Mouse (Mus musculus) neural tube, embryonic 14.5 days (tissue): ENCODE measurements around the gene Hoxb6. TPM values are rescaled to one million over a fixed set of nuclear protein-coding genes. Genes with fewer than 3 reads are reported as not detected.
A peak's percentile ranks its signal among the peaks of the same experiment; 100 is the strongest.

Experiments
- ATAC-seq: fragments of 200-750 bp; cut with Nextera tagmentation; 2 replicates; pipeline ENCODE4 v1.8.0; 2017; ENCODE audit warnings: low read depth, mild to moderate bottlenecking, moderate TSS enrichment, moderate library complexity
- H3K27ac ChIP-seq: fragments of 300-500 bp; sonication (generic); 2 replicates; pipeline ENCODE4 v1.5.1; 2014; ENCODE audit warnings: low read depth, mild to moderate bottlenecking, control low read depth, low read length, moderate library complexity, mixed read lengths
- H3K27me3 ChIP-seq: fragments of 300-500 bp; sonication (generic); 2 replicates; pipeline ENCODE4 v1.6.1; 2014; ENCODE audit warnings: low read length; ENCODE audit not compliant: control insufficient read depth, insufficient read depth
- H3K36me3 ChIP-seq: fragments of 300-500 bp; sonication (generic); 2 replicates; pipeline ENCODE4 v1.6.1; 2014; ENCODE audit warnings: low read length, mixed read lengths; ENCODE audit not compliant: control insufficient read depth, insufficient read depth
- H3K4me1 ChIP-seq: fragments of 300-500 bp; sonication (generic); 2 replicates; pipeline ENCODE4 v1.6.1; 2014; ENCODE audit warnings: low read length; ENCODE audit not compliant: control insufficient read depth, insufficient read depth
- H3K4me2 ChIP-seq: fragments of 300-500 bp; sonication (generic); 2 replicates; pipeline ENCODE4 v1.6.1; 2014; ENCODE audit warnings: mild to moderate bottlenecking, low read depth, low read length, control low read depth
- H3K4me3 ChIP-seq: fragments of 300-500 bp; sonication (generic); 2 replicates; pipeline ENCODE4 v1.5.1; 2014; ENCODE audit warnings: low read depth, low read length, control low read depth, mixed read lengths
- H3K9ac ChIP-seq: fragments of 300-500 bp; sonication (generic); replicated peaks from 2 replicates; pipeline ENCODE4 v1.6.1; 2014; ENCODE audit warnings: low read depth, mild to moderate bottlenecking, control low read depth, low read length, mixed read lengths
- H3K9me3 ChIP-seq: fragments of 300-500 bp; sonication (generic); 2 replicates; pipeline ENCODE4 v1.6.1; 2016; ENCODE audit warnings: low read length; ENCODE audit not compliant: control insufficient read depth
- WGBS: fragments of 180-500 bp; shearing (Covaris S2); extraction: QIAGEN DNeasy Blood & Tissue Kit; methylation state at CpG from one replicate; pipeline ENCODE4 v1.1.7; 2014; 5-methylcytosine and 5-hydroxymethylcytosine counted together
- polyA plus RNA-seq: library from polyadenylated mRNA; unstranded; fragments of >200 nt; fragmentation: Nextera tagmentation; extraction: Ambion mirVana; gene quantifications from 2 replicates; pipeline ENCODE4 v1.2.1, GENCODE M21; 2014

Gene Hoxb6
- polyA plus RNA-seq, 1 experiment from 2014 or later = 138 TPM

DNA sequence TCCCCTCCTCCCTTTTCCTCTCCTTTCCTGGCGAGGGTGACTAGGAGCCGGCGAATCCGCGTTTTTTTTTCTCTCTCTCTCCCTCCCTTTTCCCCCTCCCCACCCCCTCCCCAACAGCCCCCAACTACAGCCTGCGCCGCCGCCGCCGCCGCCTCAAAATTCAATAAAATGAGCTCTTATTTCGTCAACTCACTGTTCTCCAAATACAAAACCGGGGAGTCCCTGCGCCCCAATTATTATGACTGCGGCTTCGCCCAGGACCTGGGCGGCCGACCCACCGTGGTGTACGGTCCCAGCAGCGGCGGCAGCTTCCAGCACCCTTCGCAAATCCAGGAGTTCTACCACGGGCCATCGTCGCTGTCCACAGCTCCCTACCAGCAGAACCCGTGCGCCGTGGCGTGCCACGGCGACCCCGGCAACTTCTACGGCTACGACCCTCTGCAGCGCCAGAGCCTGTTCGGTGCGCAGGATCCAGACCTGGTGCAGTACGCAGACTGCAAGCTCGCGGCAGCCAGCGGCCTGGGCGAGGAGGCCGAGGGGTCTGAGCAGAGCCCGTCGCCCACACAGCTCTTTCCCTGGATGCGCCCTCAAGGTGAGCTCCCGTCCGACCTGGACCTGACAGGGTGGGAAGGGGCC, 9.4 kb upstream of the Hoxb6 start:
- Histone ChIP-seq H3K4me2 (peak overlapping the region; percentile 100), H3K27ac (peak overlapping the region; percentile 100), H3K9me3 (no peaks in the 10 kb centered on the region), H3K27me3 (no peaks in the 10 kb centered on the region), H3K4me1 (peaks cover 27% of the 10 kb centered on the region), H3K9ac (peak overlapping the region; percentile 100), H3K36me3 (peaks cover 6% of the 10 kb centered on the region; the same call in 1 of the 2 replicates), H3K4me3 (peak overlapping the region; percentile 95)
- no peak for ATAC-seq
- WGBS = under 1% methylated on average over 47 of the region's 49 CpGs

- peaks cover 34% of the 10 kb centered on the region for H3K4me1 ChIP-seq
- no peaks in the 10 kb centered on the region for H3K27me3 ChIP-seq
- H3K9ac ChIP-seq = peak overlapping the region; percentile 100
- peak overlapping the region; percentile 100 for H3K27ac ChIP-seq
- H3K4me2 ChIP-seq = peak overlapping the region; percentile 100
- H3K9me3 ChIP-seq = no peaks in the 10 kb centered on the region
- under 1% methylated on average over 49 of the region's 49 CpGs for WGBS
- peak overlapping the region; percentile 95 for H3K4me3 ChIP-seq
- peaks cover 6% of the 10 kb centered on the region; the same call in 1 of the 2 replicates for H3K36me3 ChIP-seq
- no peak for ATAC-seq
Measured at GRCm38 (mm10) chr11:96284041-96284749, 8.1 kb upstream of the Hoxb6 start.

GRCm38 (mm10) chr11:96284774-96285734, 7.2 kb upstream of the Hoxb6 start:
- Histone ChIP-seq H3K4me1 (peaks cover 25% of the 10 kb centered on the region), H3K36me3 (peaks cover 6% of the 10 kb centered on the region; the same call in 1 of the 2 replicates), H3K27ac (peak overlapping the region; percentile 100), H3K4me2 (peak overlapping the region; percentile 100), H3K27me3 (no peaks in the 10 kb centered on the region), H3K9ac (peak overlapping the region; percentile 100), H3K4me3 (peak overlapping the region; percentile 95), H3K9me3 (no peaks in the 10 kb centered on the region)
- under 1% methylated on average over 35 of the region's 37 CpGs for WGBS
- peak; percentile 84 for ATAC-seq

DNA sequence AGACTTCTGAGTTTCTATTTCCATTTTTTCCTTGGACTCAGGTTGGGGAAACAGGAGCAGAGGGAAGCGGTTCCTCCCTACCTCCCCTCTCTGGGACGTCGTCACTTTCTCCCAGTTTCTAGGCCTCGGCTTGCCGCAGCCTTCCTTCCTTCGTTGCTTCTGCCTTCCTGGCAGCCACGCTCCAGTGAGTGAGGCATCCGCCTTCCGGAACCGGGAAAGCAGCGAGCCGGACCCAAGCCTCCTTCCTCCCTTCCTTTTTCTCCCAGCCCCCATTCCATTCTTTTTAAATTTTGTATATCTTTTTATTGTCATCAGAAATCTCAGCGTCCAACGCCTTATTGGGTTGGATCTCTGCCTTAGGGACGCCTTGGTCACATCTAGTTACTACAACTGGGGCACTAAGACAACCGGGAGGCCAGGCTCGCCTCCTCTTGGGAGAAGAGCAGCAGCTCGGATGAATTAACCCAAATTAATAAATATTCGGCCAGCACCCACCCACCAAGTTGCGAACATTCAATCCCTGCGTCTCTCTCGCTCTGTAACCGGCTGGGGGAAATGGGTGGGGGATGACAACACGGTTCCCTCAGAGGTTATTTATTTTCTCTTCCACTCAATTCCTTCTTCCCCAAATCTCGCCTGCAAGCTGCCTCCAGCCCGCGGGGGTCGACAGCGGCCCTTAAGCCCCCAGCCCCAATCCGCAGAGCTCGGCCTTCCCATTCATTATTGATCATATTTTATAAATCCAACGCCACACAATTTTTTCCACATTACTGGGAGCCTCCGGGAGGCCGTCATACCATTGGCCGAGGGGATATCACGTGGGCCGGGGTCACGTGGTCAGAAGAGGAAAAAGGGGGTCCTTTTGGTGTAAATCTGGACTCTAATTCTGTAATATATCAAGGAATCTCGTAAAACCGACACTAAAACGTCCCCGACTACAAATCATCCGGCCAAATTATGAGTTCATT, 6.2 kb upstream of the Hoxb6 start, which contains the start of gene Hoxb7:
TSS of gene Hoxb7 (plus strand) at position 853 of the 968 bp plus-strand sequence.
- H3K27me3 ChIP-seq = no peaks in the 10 kb centered on the region
- no peak; the same call in 1 of the 2 replicates for ATAC-seq
- H3K27ac ChIP-seq = peak within 1 kb of the TSS; percentile 100
- peak within 1 kb of the TSS; percentile 100 for H3K9ac ChIP-seq
- peak within 1 kb of the TSS; percentile 95 for H3K4me3 ChIP-seq
- peak within 1 kb of the TSS; percentile 100 for H3K4me2 ChIP-seq
- peaks cover 6% of the 10 kb centered on the region; the same call in 1 of the 2 replicates for H3K36me3 ChIP-seq
- under 1% methylated on average over 43 of the region's 43 CpGs for WGBS
- H3K9me3 ChIP-seq = no peaks in the 10 kb centered on the region
- H3K4me1 ChIP-seq = peaks cover 21% of the 10 kb centered on the region

- H3K4me2 ChIP-seq = peak overlapping the region; percentile 100
- H3K36me3 ChIP-seq = peaks cover 6% of the 10 kb centered on the region; the same call in 1 of the 2 replicates
- H3K4me3 ChIP-seq = peak overlapping the region; percentile 95
- WGBS = under 1% methylated on average over 55 of the region's 55 CpGs
- H3K27ac ChIP-seq = peak overlapping the region; percentile 100
- no peaks in the 10 kb centered on the region for H3K27me3 ChIP-seq
- H3K9ac ChIP-seq = peak overlapping the region; percentile 100
- H3K4me1 ChIP-seq = peaks cover 17% of the 10 kb centered on the region
- ATAC-seq = peak; percentile 13
- no peaks in the 10 kb centered on the region for H3K9me3 ChIP-seq
Measured at GRCm38 (mm10) chr11:96286739-96287385, 5.4 kb upstream of the Hoxb6 start.

DNA sequence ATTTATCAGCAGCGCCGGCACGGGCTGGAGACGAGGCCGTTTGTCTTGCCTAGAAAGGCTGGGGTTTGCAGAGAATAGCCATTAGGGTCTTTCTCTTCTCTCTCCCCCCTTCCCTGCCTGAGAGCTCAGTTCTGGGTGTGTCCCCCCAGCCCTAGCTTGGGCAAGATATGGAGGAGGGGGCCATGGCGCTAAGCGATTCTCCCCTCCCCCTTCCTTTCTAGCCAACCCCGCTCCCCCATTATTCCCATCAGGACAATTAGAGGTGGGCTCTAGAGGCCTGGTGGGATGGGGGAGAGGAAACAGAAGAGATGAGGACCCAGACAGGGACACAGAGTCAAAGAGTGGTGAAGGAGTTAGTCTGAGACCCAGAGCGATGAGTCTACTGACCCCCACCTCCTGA, 4.9 kb upstream of the Hoxb6 start:
- Histone ChIP-seq H3K4me3 (peak overlapping the region; percentile 95), H3K9me3 (no peaks in the 10 kb centered on the region), H3K4me1 (peaks cover 17% of the 10 kb centered on the region), H3K27ac (peak overlapping the region; percentile 100), H3K4me2 (peak overlapping the region; percentile 100), H3K27me3 (no peaks in the 10 kb centered on the region), H3K9ac (peak overlapping the region; percentile 100), H3K36me3 (peaks cover 6% of the 10 kb centered on the region; the same call in 1 of the 2 replicates)
- ATAC-seq = peak; percentile 20; the same call in 1 of the 2 replicates
- 2% methylated on average over 9 of the region's 9 CpGs for WGBS

GRCm38 (mm10) chr11:96288455-96289221, 3.6 kb upstream of the Hoxb6 start:
- Histone ChIP-seq H3K27me3 (no peaks in the 10 kb centered on the region), H3K9me3 (no peaks in the 10 kb centered on the region), H3K9ac (peak overlapping the region; percentile 100), H3K4me1 (peaks cover 17% of the 10 kb centered on the region), H3K36me3 (peaks cover 6% of the 10 kb centered on the region; the same call in 1 of the 2 replicates), H3K4me2 (peak overlapping the region; percentile 100), H3K4me3 (peak overlapping the region; percentile 95), H3K27ac (peak overlapping the region; percentile 100)
- 3% methylated on average over 1 of the region's 1 CpGs for WGBS
- no peak for ATAC-seq
